Mouse (Mus musculus): ENCODE measurements around the gene Prkg2.

Gene Prkg2

DNA sequence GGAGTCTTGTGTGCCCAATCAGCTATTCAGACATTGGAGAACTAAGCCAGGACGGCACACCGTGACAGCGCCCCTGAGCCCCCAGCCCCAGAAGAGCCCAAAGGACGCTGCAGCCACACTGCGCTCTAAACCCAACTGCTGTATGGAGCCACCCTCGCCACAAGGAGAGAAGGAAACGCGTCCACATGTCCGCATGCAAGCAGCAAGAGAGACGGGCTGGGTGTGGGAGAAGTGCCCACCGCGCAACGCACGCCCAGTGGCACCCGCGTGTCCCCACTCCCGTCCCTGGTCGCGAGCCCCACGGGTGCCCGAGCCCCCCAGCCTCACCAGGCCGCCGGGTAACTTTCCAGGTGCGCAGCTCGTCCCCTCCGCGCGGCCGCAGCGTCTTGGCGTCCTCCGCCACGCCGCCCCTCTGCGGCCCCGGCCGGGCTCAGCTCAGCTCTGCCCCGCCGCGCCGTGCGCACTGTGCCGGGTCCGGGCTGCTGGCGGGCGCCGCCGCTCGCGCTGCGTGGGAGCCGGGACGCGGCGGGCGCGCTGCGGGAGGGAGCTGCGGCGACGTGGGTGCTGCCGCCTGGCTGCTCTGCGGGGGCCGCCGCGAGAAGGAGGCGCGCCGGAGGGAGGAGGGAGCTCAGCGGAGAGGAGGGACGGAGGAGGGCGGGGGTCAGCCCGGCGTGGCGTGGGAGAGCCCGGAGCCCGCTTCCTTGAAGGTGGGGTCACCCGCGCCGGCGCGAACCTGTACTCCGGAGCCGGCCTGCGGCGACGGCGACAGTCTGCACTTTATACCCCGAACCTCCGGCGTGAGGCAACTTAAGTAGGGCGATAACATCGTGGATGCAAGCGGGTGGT lies at the start of gene Prkg2:
Gene Prkg2 (minus strand): TSS at position 756 of the 846 bp plus-strand sequence.
- DNase-seq, result peak; percentile 25

DNA sequence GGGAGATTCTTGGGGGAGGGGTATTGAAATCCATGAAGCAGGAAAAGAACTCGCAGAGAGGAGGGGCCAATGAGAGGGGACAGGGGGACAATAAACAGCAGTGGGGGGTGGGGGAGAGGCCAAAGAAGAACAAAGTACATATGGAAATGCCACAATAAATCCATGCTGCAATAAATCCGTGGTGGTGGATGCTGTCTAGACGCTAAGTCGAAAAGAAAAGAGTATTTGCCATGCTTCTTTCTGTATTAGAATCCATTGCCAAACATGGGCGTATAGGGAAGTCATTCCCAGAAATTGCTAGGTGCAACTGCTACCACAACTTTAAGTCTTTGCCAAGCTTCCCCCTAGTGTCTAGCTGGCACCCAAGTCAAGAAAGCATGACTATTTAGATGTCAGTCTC lies 46.8 kb upstream of the Prkg2 start:
- DNase-seq, result no peak

GRCm38 (mm10) chr5:99078375-99078774 lies 41.2 kb upstream of the Prkg2 start:
- DNase-seq, result no peak

- DNase-seq, result no peak
These were observed 31.2 kb upstream of the Prkg2 start for GRCm38 (mm10) chr5:99068391-99068790.

DNA sequence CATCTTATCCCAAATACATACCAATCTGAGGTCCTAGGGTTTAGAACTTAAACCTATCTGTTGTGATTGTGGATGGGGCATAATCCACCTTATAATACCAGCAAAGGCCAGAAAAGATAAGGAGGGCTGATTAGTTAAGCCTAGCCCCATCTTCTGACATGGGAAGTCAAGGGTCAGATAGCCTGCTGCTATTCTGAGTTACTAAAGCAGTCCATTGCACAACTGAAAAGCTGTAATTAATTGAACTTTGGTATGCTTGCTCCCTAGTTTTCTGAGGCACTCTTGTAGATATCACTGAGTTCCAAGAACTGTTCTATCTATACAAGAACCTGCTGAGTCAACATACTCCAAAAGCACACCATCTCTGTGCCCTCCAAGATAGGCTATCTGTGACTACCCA lies 25.4 kb upstream of the Prkg2 start:
- DNase-seq, result no peak

DNA sequence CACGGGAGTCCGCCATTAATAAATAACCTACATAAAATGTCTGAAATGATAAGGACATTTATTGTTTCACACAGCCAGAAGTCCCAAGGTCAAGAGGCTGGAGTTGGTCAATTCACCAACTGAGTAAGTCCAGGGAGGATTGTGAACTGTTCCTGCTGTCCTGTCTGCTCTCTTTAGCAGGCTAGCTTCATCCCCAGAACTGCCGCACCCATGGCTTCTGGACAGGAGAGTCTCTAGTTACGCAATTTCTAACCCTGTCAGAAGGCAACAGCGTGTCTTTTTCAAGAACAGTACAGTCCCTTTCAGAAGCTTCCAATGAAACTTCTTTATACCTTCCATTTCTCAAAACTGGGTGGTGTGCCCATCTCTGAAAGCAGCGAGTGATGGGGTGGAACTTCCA lies 1.9 kb upstream of the Prkg2 start:
- DNase-seq, result no peak

GRCm38 (mm10) chr5:99037442-99037811 lies 276 bp upstream of the Prkg2 start:
- DNase-seq, result no peak

- no peak for DNase-seq
These were observed 1.2 kb downstream of the Prkg2 start for GRCm38 (mm10) chr5:99035961-99036360.

GRCm38 (mm10) chr5:99031551-99032149 lies 5.5 kb downstream of the Prkg2 start:
- DNase-seq, result no peak

GRCm38 (mm10) chr5:99026343-99026742 lies 10.8 kb downstream of the Prkg2 start:
- DNase-seq, result no peak

- no peak for DNase-seq
These were observed 17.4 kb downstream of the Prkg2 start for GRCm38 (mm10) chr5:99019709-99020108.

GRCm38 (mm10) chr5:99015140-99015539 lies 22.0 kb downstream of the Prkg2 start:
- no peak for DNase-seq

DNA sequence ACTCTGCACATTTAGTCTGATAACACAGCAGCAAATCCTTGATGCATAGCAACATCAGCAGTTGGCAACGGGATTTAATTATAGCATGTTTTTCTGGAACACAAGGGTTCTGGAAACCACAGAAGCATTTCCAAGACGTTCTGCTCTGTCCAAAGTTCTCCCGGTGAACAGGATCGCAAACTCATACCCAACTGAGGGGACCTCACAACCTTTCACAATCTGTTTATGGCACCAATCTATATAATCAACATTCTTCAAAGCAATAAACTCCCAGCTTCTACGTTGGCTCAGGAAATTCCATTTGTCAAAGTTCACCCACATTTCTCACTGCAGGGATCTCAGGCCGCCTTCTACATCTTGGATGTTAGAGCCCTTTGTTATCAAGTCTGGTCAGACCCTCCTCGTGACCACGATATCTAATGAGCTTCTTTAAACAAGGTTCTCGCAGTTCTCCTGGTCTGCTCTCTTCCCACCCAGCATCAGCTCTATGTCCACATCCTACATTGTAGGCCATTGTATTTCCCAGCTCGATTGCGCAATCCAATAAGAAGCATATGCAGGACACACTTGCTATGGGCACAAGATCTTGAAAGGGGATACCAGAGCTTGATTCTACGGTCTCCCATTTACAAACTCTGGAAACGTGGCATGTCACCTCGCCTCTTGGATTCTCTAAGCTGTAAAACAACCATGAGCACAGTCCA lies 26.6 kb downstream of the Prkg2 start:
- DNase-seq, result no peak

GRCm38 (mm10) chr5:98998104-98998503 lies 39.0 kb downstream of the Prkg2 start:
- no peak for DNase-seq

- peak; percentile 59 for DNase-seq
These were observed 41.4 kb downstream of the Prkg2 start for GRCm38 (mm10) chr5:98995767-98996166.

DNA sequence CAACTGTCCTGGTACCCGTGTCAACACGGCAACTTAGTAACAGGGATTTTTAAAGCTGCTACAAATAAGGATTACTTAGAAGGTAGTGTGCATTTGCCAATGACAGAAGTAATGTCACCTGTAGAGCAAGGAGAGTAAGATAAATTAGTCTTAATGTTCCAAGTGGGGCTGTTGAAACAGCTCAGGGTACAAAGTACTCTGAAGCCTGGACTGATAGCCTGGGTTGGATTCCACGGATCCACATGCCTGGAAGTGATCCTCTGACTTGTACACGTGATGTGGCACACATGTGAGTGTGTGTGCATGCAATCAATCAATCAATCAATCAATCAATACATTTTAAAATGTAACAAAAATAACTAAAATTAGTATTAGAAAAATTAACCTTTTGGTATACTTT lies 45.6 kb downstream of the Prkg2 start:
- no peak for DNase-seq

GRCm38 (mm10) chr5:98987634-98988033 lies 49.5 kb downstream of the Prkg2 start:
- no peak for DNase-seq

GRCm38 (mm10) chr5:98987116-98987515 lies 50.0 kb downstream of the Prkg2 start:
- DNase-seq, result no peak

- no peak for DNase-seq
These were observed 50.7 kb downstream of the Prkg2 start for GRCm38 (mm10) chr5:98986459-98986858.

DNA sequence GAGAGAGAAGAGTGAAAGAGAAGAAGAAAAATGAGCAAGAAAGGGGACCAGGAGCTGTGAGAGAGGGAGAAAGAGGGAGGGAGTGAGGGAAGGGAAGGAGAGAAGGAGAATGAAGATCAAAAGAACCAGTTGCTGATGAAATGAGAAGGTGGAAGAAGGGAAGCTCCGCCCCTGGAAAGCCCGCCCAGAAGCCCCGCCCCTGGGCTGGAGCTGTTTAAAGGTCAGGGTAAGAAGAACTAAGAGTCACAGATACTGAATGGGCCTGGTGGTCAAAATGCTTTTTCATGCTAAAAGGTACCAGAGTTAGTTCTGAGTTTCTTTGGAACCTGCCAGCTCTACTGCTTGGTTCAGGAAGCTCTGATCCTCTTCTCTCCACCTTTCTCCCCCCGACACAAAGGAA lies 51.1 kb downstream of the Prkg2 start:
- no peak for DNase-seq

GRCm38 (mm10) chr5:98985077-98985476 lies 52.1 kb downstream of the Prkg2 start:
- no peak for DNase-seq

DNA sequence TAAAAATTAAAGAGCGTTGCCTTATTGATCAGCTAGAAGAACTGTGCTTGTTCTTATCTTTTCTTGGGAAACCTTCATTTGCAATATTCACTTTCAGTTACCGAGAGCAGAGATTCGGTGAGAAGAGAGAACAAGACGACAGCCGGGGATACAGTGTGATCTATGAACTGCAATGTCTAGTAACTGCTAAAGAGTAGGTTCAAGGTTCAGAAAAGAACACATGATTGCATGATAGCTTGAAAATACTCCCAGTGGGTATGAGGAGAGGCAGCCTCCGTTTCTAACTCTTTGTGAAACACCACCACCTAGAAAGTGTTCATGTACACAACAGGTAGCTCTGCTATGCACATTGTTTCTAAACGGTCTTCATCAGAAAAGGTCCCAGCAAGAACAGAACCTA lies 55.8 kb downstream of the Prkg2 start:
- DNase-seq, result no peak

DNA sequence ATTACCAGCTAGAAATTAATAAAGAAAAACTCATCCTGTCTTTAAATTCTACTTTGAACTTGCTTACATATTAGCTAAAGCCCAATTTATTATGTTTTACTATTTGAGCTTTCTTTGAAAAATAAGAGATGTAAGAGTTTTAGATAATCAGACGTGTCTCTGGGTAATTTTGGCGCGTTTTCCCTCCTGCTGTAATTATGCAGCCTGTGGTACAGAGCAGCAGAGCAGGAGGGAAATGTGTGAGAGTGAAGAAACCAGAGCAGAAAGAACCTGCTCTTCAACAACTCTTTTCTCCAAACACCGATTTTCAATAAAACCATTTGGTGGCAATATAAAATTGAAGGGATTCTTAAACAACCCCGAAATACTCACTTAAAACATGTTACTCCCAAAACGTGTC lies 58.8 kb downstream of the Prkg2 start:
- no peak for DNase-seq
